Mouse (Mus musculus): ENCODE results near the gene Lpcat3. TPM values are rescaled to one million over a fixed set of nuclear protein-coding genes. Genes with fewer than 3 reads are reported as not detected.

Gene Lpcat3
- polyA plus RNA-seq, 1 experiment from 2014 or later, result 45.0 TPM

- Histone ChIP-seq H3K4me1 (ENCODE audit: control insufficient read depth in 2 of 2, insufficient read depth in 2 of 2, low read length in 2 of 2) (peaks cover 0 to 7% of the 10 kb centered on the region in 2 experiments; a peak in 3 of 4 replicates), H3K4me2 (ENCODE audit: low read length) (no peak overlapping the region), H3K9ac (ENCODE audit: low read length) (no peak overlapping the region), H3K9me3 (ENCODE audit: control insufficient read depth, low read length) (no peaks in the 10 kb centered on the region), H3K36me3 (ENCODE audit: control insufficient read depth, insufficient read depth, low read length) (no peaks in the 10 kb centered on the region; the same call in 1 of the 2 replicates), H3K27me3 (ENCODE audit: control insufficient read depth, insufficient read depth, low read length) (no peaks in the 10 kb centered on the region), H3K27ac (replicated peaks in 1 of 2; ENCODE audit: control insufficient read depth in 1 of 2, insufficient read depth in 1 of 2, low read depth in 2 of 2, low read length in 2 of 2) (no peak overlapping the region), H3K4me3 (ENCODE audit: control insufficient read depth in 1 of 2, insufficient read depth in 1 of 2, low read depth in 1 of 2, low read length in 2 of 2) (no peak overlapping the region)
- 93% methylated on average over 10 of the region's 10 CpGs for WGBS
- no peak for ATAC-seq (ENCODE audit: insufficient number of reproducible peaks, insufficient read depth, low FRiP score, low read depth)
Observed at GRCm38 (mm10) chr6:124665011-124665410, 2.2 kb downstream of the Lpcat3 start.

GRCm38 (mm10) chr6:124669234-124669859 lies 6.5 kb downstream of the Lpcat3 start:
- H3K36me3 ChIP-seq (ENCODE audit: control insufficient read depth, insufficient read depth, low read length), result no peaks in the 10 kb centered on the region; the same call in 1 of the 2 replicates
- no peak overlapping the region for H3K4me2 ChIP-seq (ENCODE audit: low read length)
- H3K4me3 ChIP-seq (ENCODE audit: control insufficient read depth in 1 of 2, insufficient read depth in 1 of 2, low read depth in 1 of 2, low read length in 2 of 2), result no peak overlapping the region
- peaks cover 0 to 2% of the 10 kb centered on the region in 2 experiments; a peak in 1 of 4 replicates for H3K4me1 ChIP-seq (ENCODE audit: control insufficient read depth in 2 of 2, insufficient read depth in 2 of 2, low read length in 2 of 2)
- no peaks in the 10 kb centered on the region for H3K9me3 ChIP-seq (ENCODE audit: control insufficient read depth, low read length)
- WGBS, result 74% methylated on average over 10 of the region's 11 CpGs
- H3K27ac ChIP-seq (replicated peaks in 1 of 2; ENCODE audit: control insufficient read depth in 1 of 2, insufficient read depth in 1 of 2, low read depth in 2 of 2, low read length in 2 of 2), result no peak overlapping the region
- ATAC-seq (ENCODE audit: insufficient number of reproducible peaks, insufficient read depth, low FRiP score, low read depth), result no peak
- no peaks in the 10 kb centered on the region for H3K27me3 ChIP-seq (ENCODE audit: control insufficient read depth, insufficient read depth, low read length)
- H3K9ac ChIP-seq (ENCODE audit: low read length), result no peak overlapping the region

- Histone ChIP-seq H3K4me2 (ENCODE audit: low read length) (no peak overlapping the region), H3K36me3 (ENCODE audit: control insufficient read depth, insufficient read depth, low read length) (peaks cover 4% of the 10 kb centered on the region), H3K4me3 (ENCODE audit: control insufficient read depth in 1 of 2, insufficient read depth in 1 of 2, low read depth in 1 of 2, low read length in 2 of 2) (no peak overlapping the region), H3K4me1 (ENCODE audit: control insufficient read depth in 2 of 2, insufficient read depth in 2 of 2, low read length in 2 of 2) (peaks cover 0 to 2% of the 10 kb centered on the region in 2 experiments; a peak in 1 of 4 replicates), H3K27me3 (ENCODE audit: control insufficient read depth, insufficient read depth, low read length) (no peaks in the 10 kb centered on the region), H3K9me3 (ENCODE audit: control insufficient read depth, low read length) (no peaks in the 10 kb centered on the region), H3K27ac (replicated peaks in 1 of 2; ENCODE audit: control insufficient read depth in 1 of 2, insufficient read depth in 1 of 2, low read depth in 2 of 2, low read length in 2 of 2) (no peak overlapping the region), H3K9ac (ENCODE audit: low read length) (no peak overlapping the region)
- ATAC-seq (ENCODE audit: insufficient number of reproducible peaks, insufficient read depth, low FRiP score, low read depth), result no peak
- 88% methylated on average over 7 of the region's 7 CpGs for WGBS
Observed at GRCm38 (mm10) chr6:124670281-124670900, 7.6 kb downstream of the Lpcat3 start.

- no peak for ATAC-seq (ENCODE audit: insufficient number of reproducible peaks, insufficient read depth, low FRiP score, low read depth)
- Histone ChIP-seq H3K9me3 (ENCODE audit: control insufficient read depth, low read length) (no peaks in the 10 kb centered on the region), H3K4me1 (ENCODE audit: control insufficient read depth in 2 of 2, insufficient read depth in 2 of 2, low read length in 2 of 2) (peaks cover 0 to 2% of the 10 kb centered on the region in 2 experiments; a peak in 1 of 4 replicates), H3K27ac (replicated peaks in 1 of 2; ENCODE audit: control insufficient read depth in 1 of 2, insufficient read depth in 1 of 2, low read depth in 2 of 2, low read length in 2 of 2) (no peak overlapping the region), H3K9ac (ENCODE audit: low read length) (no peak overlapping the region), H3K27me3 (ENCODE audit: control insufficient read depth, insufficient read depth, low read length) (no peaks in the 10 kb centered on the region), H3K4me2 (ENCODE audit: low read length) (no peak overlapping the region), H3K36me3 (ENCODE audit: control insufficient read depth, insufficient read depth, low read length) (peaks cover 4% of the 10 kb centered on the region; the same call in 1 of the 2 replicates), H3K4me3 (ENCODE audit: control insufficient read depth in 1 of 2, insufficient read depth in 1 of 2, low read depth in 1 of 2, low read length in 2 of 2) (no peak overlapping the region)
- 48% methylated on average over 6 of the region's 6 CpGs for WGBS
Observed at GRCm38 (mm10) chr6:124672100-124672499, 9.3 kb downstream of the Lpcat3 start.

- Histone ChIP-seq H3K4me2 (ENCODE audit: low read length) (no peak overlapping the region), H3K9ac (ENCODE audit: low read length) (no peak overlapping the region), H3K9me3 (ENCODE audit: control insufficient read depth, low read length) (no peaks in the 10 kb centered on the region), H3K36me3 (ENCODE audit: control insufficient read depth, insufficient read depth, low read length) (peaks cover 4% of the 10 kb centered on the region; the same call in 1 of the 2 replicates), H3K27me3 (ENCODE audit: control insufficient read depth, insufficient read depth, low read length) (no peaks in the 10 kb centered on the region), H3K27ac (replicated peaks in 1 of 2; ENCODE audit: control insufficient read depth in 1 of 2, insufficient read depth in 1 of 2, low read depth in 2 of 2, low read length in 2 of 2) (no peak overlapping the region), H3K4me1 (ENCODE audit: control insufficient read depth in 2 of 2, insufficient read depth in 2 of 2, low read length in 2 of 2) (peaks cover 0 to 2% of the 10 kb centered on the region in 2 experiments; a peak in 1 of 4 replicates), H3K4me3 (ENCODE audit: control insufficient read depth in 1 of 2, insufficient read depth in 1 of 2, low read depth in 1 of 2, low read length in 2 of 2) (no peak overlapping the region)
- ATAC-seq (ENCODE audit: insufficient number of reproducible peaks, insufficient read depth, low FRiP score, low read depth), result no peak
- WGBS, result 89% methylated on average over 9 of the region's 9 CpGs
Observed at GRCm38 (mm10) chr6:124673619-124674018, 10.8 kb downstream of the Lpcat3 start.

- no peak for ATAC-seq (ENCODE audit: insufficient number of reproducible peaks, insufficient read depth, low FRiP score, low read depth)
- Histone ChIP-seq H3K27ac (replicated peaks in 1 of 2; ENCODE audit: control insufficient read depth in 1 of 2, insufficient read depth in 1 of 2, low read depth in 2 of 2, low read length in 2 of 2) (no peak overlapping the region), H3K9me3 (ENCODE audit: control insufficient read depth, low read length) (no peaks in the 10 kb centered on the region), H3K4me2 (ENCODE audit: low read length) (no peak overlapping the region), H3K27me3 (ENCODE audit: control insufficient read depth, insufficient read depth, low read length) (no peaks in the 10 kb centered on the region), H3K4me1 (ENCODE audit: control insufficient read depth in 2 of 2, insufficient read depth in 2 of 2, low read length in 2 of 2) (peaks cover 2 to 3% of the 10 kb centered on the region in 2 experiments; a peak in 1 of 4 replicates), H3K9ac (ENCODE audit: low read length) (no peak overlapping the region), H3K4me3 (ENCODE audit: control insufficient read depth in 1 of 2, insufficient read depth in 1 of 2, low read depth in 1 of 2, low read length in 2 of 2) (no peak overlapping the region), H3K36me3 (ENCODE audit: control insufficient read depth, insufficient read depth, low read length) (peaks cover 4% of the 10 kb centered on the region; the same call in 1 of the 2 replicates)
- 93% methylated on average over 7 of the region's 7 CpGs for WGBS
Observed at GRCm38 (mm10) chr6:124674591-124674990, 11.8 kb downstream of the Lpcat3 start.

- WGBS, result 81% methylated on average over 6 of the region's 6 CpGs
Observed at GRCm38 (mm10) chr6:124676171-124676570, 13.3 kb downstream of the Lpcat3 start.

More at GRCm38 (mm10) chr6:124676171-124676570, 13.3 kb downstream of the Lpcat3 start:
- Histone ChIP-seq H3K27me3 (ENCODE audit: control insufficient read depth, insufficient read depth, low read length) (no peaks in the 10 kb centered on the region), H3K36me3 (ENCODE audit: control insufficient read depth, insufficient read depth, low read length) (peaks cover 4% of the 10 kb centered on the region; the same call in 1 of the 2 replicates), H3K9ac (ENCODE audit: low read length) (no peak overlapping the region), H3K4me3 (ENCODE audit: control insufficient read depth in 1 of 2, insufficient read depth in 1 of 2, low read depth in 1 of 2, low read length in 2 of 2) (no peak overlapping the region), H3K27ac (replicated peaks in 1 of 2; ENCODE audit: control insufficient read depth in 1 of 2, insufficient read depth in 1 of 2, low read depth in 2 of 2, low read length in 2 of 2) (no peak overlapping the region), H3K9me3 (ENCODE audit: control insufficient read depth, low read length) (no peaks in the 10 kb centered on the region), H3K4me2 (ENCODE audit: low read length) (no peak overlapping the region), H3K4me1 (ENCODE audit: control insufficient read depth in 2 of 2, insufficient read depth in 2 of 2, low read length in 2 of 2) (peaks cover 2 to 3% of the 10 kb centered on the region in 2 experiments; a peak in 1 of 4 replicates)
- no peak for ATAC-seq (ENCODE audit: insufficient number of reproducible peaks, insufficient read depth, low FRiP score, low read depth)
